Mouse (Mus musculus) E14TG2a.4 (cell line): ENCODE data around the gene Gm4302.
"Not testable (repeated sequence)": the region's sequence is repeated elsewhere in the genome, so short reads cannot be mapped to it uniquely, and the experiment has no call there.

Experiments
- H3K27me3 ChIP-seq: 2 replicates; pipeline ENCODE4 v1.6.1; 2014; ENCODE audit warnings: low read length, control low read depth; ENCODE audit not compliant: insufficient read depth
- H3K36me3 ChIP-seq: 2 replicates; pipeline ENCODE4 v1.6.1; 2014; ENCODE audit warnings: low read length, control low read depth; ENCODE audit not compliant: insufficient read depth
- H3K4me1 ChIP-seq: replicated peaks from 2 replicates; pipeline ENCODE4 v1.6.1; 2014; ENCODE audit warnings: low read depth, low read length, control low read depth
- H3K4me3 ChIP-seq: replicated peaks from 2 replicates; pipeline ENCODE4 v1.5.1; 2014; ENCODE audit warnings: mild to moderate bottlenecking, low read length
- H3K9me3 ChIP-seq: 2 replicates; pipeline ENCODE4 v1.6.1; 2014; ENCODE audit warnings: low read length, control low read depth
- CTCF ChIP-seq: conservative IDR thresholded peaks from 2 replicates; pipeline ENCODE4 v1.5.1; 2014; ENCODE audit warnings: low read length
- NANOG ChIP-seq: IDR thresholded peaks from 2 replicates; pipeline ENCODE4 v1.6.1; 2014; ENCODE audit warnings: borderline replicate concordance, low read length, mixed read lengths
- POU5F1 ChIP-seq: IDR thresholded peaks from 2 replicates; pipeline ENCODE4 v1.6.1; 2014; ENCODE audit warnings: low read length, borderline replicate concordance

The Gm4302 gene

DNA sequence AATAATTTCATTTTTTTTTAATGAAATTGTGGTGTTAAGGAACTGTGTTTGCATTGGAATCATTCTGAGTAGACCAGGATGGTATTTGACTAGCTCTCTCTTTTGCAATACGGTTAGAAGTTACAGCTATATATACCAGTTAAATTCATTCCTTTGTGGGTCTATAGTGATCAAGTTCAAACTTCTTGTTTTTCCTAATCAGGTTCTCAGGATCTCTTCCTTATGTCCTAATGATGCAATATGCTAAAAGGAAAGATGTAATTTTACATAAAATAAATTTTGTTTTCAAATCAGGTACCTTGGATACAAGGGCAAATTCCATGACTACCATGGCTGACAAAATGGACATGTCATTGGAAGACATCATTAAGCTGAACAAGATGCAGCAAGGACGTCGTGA, at the start of gene Gm4302:
Gm4302 (plus strand) TSS at position 301 of the 400 bp plus-strand sequence.
- not testable (repeated sequence) for H3K9me3 ChIP-seq, H3K4me3 ChIP-seq, H3K27me3 ChIP-seq, H3K4me1 ChIP-seq, H3K36me3 ChIP-seq

DNA sequence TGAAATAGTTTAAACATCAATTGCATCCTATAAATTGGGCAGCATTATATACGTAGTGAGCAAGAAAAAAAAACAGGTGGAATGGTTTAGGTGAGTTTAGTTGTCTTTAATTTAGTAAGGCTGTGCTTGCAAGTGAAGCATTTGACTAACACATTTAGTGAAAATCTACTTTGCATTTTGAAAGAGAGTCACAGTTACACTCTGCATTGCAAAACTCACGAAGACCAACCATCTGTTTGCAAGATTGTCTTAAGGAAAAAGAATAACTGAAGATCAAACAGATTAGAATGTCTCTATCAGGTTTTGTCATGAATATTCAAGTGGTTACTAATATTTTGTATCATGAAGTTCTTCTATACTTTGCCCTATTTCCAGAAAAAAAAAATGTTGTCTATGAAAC, 44.5 kb upstream of the Gm4302 start:
- TF ChIP-seq POU5F1 (no peak), NANOG (no peak), CTCF (no peak)
- Histone ChIP-seq H3K36me3 (no peaks in the 10 kb centered on the region), H3K4me1 (no peaks in the 10 kb centered on the region)

DNA sequence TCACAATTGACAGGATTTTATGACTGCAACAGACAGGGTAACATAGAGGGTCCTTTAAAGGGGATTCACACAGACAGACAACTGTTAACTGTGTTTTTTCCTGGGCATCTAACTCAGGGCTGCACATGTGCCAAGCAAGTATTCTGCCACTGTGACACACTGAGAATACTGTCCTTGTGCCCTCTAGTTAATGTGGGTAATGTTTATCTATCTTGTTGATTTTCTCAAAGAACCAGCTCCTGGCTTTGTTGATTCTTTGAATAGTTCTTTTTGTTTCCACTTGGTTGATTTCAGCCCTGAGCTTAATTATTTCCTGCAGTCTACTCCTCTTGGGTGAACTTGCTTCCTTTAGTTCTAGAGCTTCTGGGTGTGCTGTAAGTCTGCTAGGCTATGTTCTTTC, 40.5 kb upstream of the Gm4302 start:
- H3K27me3 ChIP-seq: peaks cover 14% of the 10 kb centered on the region
- not testable (repeated sequence) for H3K36me3 ChIP-seq, H3K4me3 ChIP-seq, H3K4me1 ChIP-seq
- H3K9me3 ChIP-seq: peaks cover 11% of the 10 kb centered on the region

More for the DNA sequence above, 44.5 kb upstream of the Gm4302 start:
- H3K27me3 ChIP-seq: no peaks in the 10 kb centered on the region
- H3K4me3 ChIP-seq: no peak overlapping the region
- no peaks in the 10 kb centered on the region for H3K9me3 ChIP-seq

DNA sequence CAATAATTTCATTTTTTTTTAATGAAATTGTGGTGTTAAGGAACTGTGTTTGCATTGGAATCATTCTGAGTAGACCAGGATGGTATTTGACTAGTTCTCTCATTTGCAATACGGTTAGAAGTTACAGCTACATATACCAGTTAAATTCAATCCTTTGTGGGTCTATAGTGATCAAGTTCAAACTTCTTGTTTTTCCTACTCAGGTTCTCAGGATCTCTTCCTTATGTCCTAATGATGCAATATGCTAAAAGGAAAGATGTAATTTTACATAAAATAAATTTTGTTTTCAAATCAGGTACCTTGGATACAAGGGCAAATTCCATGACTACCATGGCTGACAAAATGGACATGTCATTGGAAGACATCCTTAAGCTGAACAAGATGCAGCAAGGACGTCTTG, 5.3 kb upstream of the Gm4302 start, which contains the start of gene Gm4301:
Gm4301 (plus strand) TSS at position 301 of the 400 bp plus-strand sequence.
- not testable (repeated sequence) for H3K9me3 ChIP-seq, H3K36me3 ChIP-seq, H3K27me3 ChIP-seq

DNA sequence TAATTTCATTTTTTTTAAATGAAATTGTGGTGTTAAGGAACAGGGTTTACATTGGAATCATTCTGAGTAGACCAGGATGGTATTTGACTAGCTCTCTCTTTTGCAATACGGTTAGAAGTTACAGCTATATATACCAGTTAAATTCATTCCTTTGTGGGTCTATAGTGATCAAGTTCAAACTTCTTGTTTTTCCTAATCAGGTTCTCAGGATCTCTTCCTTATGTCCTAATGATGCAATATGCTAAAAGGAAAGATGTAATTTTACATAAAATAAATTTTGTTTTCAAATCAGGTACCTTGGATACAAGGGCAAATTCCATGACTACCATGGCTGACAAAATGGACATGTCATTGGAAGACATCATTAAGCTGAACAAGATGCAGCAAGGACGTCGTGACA, 5.0 kb downstream of the Gm4302 start, which contains the start of gene Gm4303:
Gm4303 (plus strand) TSS at position 301 of the 400 bp plus-strand sequence.
- H3K27me3 ChIP-seq, H3K4me1 ChIP-seq, H3K36me3 ChIP-seq, H3K9me3 ChIP-seq, H3K4me3 ChIP-seq: not testable (repeated sequence)

More for the DNA sequence above, 5.3 kb upstream of the Gm4302 start, which contains the start of gene Gm4301:
- not testable (repeated sequence) for H3K4me3 ChIP-seq, H3K4me1 ChIP-seq

DNA sequence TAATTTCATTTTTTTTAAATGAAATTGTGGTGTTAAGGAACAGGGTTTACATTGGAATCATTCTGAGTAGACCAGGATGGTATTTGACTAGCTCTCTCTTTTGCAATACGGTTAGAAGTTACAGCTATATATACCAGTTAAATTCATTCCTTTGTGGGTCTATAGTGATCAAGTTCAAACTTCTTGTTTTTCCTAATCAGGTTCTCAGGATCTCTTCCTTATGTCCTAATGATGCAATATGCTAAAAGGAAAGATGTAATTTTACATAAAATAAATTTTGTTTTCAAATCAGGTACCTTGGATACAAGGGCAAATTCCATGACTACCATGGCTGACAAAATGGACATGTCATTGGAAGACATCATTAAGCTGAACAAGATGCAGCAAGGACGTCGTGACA, 10.2 kb downstream of the Gm4302 start, which contains the start of gene Gm4305:
Gm4305 (plus strand) TSS at position 301 of the 400 bp plus-strand sequence.
- H3K9me3 ChIP-seq, H3K36me3 ChIP-seq, H3K4me3 ChIP-seq, H3K27me3 ChIP-seq, H3K4me1 ChIP-seq: not testable (repeated sequence)

DNA sequence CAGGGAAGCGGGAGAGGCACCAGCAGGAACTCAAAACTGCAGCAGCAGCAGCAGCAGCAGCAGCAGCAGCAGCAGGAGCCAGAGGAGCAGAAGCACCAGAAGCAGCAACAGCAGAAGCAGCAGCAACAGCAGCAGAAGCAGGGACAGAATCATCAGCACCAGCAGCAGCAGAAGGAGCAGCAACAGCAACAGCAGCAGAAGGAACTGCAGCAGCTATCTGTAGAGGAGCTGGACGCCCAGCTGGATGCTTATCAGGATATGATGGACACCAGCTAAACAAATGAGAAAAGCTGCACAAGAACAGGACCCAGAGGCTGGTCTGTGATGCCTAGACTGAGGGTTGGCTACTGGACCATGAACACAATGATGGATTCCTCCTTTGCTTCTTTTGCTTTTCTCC, 16.2 kb downstream of the Gm4302 start:
- not testable (repeated sequence) for H3K36me3 ChIP-seq, H3K27me3 ChIP-seq, H3K4me3 ChIP-seq, H3K4me1 ChIP-seq, H3K9me3 ChIP-seq

DNA sequence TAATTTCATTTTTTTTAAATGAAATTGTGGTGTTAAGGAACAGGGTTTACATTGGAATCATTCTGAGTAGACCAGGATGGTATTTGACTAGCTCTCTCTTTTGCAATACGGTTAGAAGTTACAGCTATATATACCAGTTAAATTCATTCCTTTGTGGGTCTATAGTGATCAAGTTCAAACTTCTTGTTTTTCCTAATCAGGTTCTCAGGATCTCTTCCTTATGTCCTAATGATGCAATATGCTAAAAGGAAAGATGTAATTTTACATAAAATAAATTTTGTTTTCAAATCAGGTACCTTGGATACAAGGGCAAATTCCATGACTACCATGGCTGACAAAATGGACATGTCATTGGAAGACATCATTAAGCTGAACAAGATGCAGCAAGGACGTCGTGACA, 20.4 kb downstream of the Gm4302 start, which contains the start of gene Gm4307:
Gm4307 (plus strand) TSS at position 301 of the 400 bp plus-strand sequence.
- not testable (repeated sequence) for H3K4me1 ChIP-seq, H3K9me3 ChIP-seq, H3K36me3 ChIP-seq, H3K27me3 ChIP-seq, H3K4me3 ChIP-seq

DNA sequence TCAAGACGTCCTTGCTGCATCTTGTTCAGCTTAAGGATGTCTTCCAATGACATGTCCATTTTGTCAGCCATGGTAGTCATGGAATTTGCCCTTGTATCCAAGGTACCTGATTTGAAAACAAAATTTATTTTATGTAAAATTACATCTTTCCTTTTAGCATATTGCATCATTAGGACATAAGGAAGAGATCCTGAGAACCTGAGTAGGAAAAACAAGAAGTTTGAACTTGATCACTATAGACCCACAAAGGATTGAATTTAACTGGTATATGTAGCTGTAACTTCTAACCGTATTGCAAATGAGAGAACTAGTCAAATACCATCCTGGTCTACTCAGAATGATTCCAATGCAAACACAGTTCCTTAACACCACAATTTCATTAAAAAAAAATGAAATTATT, 41.8 kb downstream of the Gm4302 start, which contains the start of gene Gm4312:
Gm4312 (minus strand) TSS at position 101 of the 400 bp plus-strand sequence.
- not testable (repeated sequence) for H3K4me1 ChIP-seq, H3K36me3 ChIP-seq, H3K4me3 ChIP-seq, H3K9me3 ChIP-seq, H3K27me3 ChIP-seq
